Mouse (Mus musculus) heart, adult 11 months (tissue): Measurements from ENCODE around the gene Clybl.

Experiments
- DNase-seq: peaks from one replicate; pipeline ENCODE4 v3.0.0; 2022

The Clybl gene

DNA sequence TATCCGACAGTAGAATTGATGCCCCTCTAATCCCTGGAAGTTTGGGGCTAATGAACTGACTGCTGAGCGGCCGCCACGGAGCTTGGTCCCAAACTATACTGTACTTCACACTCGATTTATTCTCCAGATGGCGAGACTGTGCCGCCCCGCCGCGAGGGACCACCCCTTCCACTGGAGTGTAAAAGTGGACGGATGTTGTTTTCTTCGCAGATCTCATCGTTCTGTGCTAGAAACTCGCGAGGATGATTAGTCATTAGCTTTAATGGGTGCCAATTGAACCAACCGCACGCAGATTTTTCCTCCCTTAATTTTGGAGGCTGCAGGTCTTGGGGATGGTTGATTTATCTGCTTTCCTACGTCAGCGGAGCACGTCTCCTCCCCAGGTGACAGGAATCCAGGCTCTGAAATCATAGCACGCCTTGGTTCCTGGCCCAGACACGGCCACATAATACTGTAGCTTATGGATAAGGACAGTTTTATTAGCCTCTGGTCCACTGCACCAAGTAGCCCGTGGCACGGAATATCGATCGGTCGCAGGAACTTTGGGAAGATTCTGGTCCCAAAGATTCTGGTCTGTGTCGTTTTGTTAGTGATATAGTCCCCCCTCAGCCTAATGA is 185.9 kb downstream of the Clybl start:
- peak; percentile 74 for DNase-seq

DNA sequence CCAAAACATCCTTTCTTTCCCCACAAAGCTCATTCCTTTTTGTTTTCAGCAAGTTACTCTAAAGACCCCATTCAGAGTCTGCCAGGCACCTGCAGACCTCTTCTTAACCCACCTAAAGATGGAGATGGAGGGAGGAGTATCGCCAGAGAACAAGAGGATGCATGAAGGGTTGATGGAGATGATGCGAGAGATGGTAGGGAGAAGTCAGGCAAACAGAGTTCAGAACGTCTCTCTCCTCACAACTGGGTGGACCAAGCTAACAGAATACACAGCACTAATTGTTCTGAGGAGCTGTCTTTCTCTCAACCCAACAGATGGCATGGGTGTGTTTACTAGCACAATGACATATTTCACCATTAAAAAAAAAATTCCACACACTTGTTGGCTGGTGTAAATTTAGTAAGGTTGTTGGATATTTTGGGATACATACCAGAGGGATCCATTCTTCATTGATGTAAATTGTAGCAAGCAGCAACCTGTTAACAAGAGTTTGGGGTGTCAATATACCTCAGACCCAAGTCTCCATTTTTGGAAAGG is 186.4 kb downstream of the Clybl start:
- no peak for DNase-seq

DNA sequence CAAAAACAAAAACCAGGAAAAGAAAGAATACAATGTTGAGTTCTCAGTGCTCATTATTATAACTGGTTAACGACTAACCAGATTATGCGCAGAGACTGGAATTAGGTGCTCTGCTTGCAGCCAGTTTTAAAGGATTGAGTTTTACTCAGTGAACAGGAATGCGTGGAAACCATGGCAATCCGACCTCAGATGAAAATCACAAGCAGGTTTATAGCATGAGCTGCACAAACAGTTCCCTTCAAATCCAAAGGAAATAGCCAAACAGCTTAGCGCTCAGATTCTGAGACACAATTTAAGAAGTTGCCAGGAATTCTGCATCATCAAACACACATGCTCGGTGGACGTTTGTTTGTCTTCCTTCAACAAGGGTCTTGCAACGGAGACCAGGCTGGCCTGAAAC is 187.0 kb downstream of the Clybl start:
- peak; percentile 48 for DNase-seq

DNA sequence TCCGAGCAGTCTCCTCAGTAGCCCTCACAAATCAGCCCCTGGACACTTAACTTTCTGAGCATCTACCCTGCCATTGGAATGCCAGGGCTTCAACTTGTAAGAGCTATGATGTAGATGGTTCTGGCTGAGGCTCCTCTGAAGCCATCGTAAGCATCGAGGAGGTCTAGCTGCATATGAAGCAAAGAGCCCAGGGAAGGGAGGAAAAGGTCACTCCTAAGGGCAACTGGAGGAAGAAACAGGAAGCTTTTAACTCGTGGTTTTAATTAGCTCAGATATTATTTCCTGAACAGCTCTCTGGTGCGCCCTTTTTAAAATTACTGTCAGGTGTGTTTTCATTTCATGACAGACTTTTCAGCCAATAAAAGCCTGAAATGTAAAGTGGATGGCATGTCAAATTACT is 190.5 kb downstream of the Clybl start:
- no peak for DNase-seq

DNA sequence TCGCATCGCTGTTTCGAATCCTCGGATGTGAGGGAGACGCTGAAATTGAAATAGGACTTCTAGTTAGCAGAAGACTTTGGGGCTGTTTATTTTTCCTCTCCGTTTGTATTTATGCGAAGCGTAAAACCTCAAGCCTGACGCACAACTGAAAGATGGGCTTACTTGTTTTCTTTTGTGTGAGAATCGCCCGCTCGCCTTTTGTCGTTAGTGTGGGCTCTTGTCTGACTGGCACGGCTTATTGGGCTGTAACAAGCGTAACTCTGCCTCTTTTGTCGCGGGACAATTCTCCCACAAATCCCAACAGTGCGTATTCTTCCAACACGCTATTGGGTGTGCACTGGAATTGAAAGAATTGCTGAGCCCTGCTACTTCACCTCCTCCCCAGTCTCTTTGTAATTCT is 192.0 kb downstream of the Clybl start:
- DNase-seq = peak; percentile 50

DNA sequence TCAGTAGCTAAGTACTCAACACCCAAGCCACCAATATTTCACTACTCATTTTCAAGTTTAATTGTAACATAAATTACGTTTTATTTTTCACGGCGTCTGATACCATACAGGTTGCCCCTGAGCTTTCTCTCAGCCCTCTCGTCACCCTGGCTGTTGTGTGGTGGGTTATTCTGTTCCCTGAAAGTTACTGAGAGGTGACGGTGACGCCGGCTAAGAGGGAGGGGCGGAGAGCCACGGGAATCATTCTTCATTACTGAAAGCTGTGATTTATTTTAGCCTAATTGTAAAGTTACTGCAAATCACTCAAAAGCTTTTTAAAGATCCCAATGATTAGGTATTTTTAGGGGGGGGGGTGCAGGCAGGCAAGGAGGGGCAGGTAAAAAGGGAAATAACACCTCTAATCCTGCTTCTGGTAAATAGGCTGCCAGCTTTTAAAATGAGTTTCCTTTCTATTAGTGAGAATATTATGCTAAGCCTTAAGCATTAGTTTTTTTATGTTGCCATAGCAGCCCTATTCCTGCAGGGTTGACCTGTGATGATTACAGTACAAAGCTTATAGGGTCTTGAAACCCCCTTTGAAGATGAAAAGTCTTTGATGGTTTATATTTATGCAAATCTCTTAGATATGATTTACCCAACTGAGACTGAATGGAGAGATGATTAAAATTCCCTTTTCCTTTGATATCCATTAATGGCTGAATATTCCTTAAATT is 192.9 kb downstream of the Clybl start:
- peak; percentile 45 for DNase-seq

DNA sequence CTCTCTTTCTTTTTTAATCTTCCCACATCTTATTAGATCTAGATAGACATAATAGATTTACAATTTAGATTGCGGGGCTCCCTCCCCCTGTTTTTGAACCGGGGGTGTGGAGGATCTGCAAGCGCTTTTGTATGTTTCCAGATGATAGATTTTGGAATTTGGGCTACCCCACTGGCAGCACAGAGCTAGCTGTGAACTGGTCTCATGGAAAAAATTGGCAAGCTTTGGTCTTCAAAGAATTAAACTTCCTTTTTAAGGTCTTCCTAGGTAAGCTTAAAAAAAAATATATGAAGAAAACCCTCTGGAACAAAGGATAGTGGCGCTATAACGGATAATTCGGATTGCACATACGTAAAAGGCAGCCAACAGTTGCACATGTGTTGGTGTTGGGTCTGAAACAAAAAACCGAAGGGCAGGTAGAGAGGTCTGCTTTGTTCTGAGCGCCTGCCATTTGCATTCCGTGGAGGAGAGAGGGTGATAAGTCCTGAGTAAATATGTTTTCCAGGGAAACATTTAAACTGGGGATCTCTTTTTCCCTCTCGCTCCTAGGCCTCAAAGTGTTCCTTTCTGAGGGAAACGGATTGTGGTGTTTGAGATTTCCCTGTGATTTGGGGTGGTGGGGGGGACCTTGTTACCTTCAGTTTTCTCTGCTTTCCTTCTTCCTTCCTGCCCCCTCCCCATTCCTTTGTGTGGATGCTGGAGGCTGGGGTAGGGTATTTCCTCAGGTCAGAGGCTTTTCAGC is 193.7 kb downstream of the Clybl start:
- peak; percentile 70 for DNase-seq

DNA sequence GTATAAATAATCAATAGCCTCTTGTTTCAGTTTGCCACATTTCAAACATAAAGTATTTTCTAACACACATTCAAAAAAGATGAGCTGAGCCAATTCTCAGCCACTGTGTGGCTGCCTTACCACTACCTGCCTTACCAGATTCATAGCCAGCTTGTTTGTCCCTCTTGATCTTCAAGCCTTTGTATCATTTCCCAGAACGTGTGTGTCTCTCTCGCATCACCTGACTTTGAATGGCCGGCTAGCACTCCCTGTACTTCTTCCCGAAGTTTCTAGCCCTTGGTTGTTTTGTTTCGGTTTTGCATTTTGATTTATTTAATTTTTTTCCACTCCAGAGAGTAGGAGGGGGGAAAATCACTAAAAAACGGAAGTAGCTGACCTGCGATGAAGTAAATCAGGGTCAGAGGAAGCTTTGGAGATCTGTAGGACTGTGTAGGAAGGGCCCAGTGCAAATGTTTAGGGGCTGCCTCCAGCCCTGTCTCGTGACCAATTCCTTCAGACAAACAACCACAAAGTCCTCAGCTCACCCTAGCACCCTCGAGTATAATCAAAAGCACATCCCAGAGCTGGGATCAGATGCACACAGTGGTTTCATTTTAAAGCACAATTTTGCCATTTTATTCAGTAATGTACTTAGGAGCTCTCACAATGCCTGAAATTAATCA is 195.1 kb downstream of the Clybl start:
- DNase-seq = peak; percentile 61

DNA sequence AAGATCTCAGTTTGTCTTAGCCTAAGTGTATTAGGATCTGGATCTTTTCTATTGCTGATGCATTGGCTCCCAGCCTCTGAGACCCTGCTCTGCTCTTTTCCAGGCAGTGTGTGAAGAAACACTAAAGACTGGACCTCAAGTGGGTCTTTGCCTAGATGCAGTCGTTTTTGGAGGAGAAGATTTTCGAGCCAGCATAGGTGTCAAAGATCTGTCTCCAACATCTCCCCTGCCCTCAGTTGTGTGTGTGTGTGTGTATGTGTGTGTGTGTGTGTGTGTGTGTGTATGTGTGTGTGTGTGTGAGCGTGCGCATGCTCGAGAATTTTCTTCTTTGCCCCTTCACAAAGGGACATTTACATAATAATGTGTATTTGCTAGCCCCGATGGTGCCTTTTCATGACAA is 196.2 kb downstream of the Clybl start:
- peak; percentile 52 for DNase-seq

DNA sequence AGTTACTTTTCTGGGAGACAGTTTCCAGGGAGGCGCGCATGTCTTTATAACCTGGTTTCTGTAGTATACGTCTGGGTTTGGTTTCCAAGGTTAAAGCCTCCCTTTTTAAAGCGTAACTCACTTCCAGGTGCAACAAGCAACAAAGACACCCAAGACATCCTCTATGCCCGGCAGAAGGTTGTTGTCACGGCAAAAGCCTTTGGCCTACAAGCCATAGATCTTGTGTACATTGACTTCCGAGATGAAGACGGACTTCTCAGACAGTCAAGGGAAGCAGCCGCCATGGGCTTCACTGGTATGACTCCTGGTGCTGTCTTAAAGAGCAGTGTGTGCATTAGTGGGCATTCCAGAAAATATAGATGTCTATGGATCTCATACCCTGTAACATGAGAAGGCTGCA is 197.6 kb downstream of the Clybl start:
- DNase-seq = peak; percentile 74

DNA sequence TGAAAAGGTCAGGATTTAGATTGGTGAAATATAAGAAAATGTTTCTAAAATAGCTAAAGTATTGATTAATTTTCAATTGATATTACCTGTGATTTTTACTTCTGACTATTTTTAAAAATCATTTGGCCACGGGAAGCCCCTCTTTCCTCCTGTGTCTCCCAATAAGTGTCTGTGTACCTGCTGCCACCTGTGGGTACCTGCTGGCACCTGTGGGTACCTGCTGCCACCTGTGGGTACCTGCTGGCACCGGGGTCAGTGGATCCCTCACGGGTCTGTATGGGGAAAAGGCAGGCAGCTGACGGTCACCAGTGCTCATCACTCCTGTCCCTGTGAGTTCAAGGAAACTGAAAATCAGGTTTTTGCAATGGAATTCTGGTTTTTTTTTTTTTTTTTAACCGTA is 198.5 kb downstream of the Clybl start:
- DNase-seq = peak; percentile 74

DNA sequence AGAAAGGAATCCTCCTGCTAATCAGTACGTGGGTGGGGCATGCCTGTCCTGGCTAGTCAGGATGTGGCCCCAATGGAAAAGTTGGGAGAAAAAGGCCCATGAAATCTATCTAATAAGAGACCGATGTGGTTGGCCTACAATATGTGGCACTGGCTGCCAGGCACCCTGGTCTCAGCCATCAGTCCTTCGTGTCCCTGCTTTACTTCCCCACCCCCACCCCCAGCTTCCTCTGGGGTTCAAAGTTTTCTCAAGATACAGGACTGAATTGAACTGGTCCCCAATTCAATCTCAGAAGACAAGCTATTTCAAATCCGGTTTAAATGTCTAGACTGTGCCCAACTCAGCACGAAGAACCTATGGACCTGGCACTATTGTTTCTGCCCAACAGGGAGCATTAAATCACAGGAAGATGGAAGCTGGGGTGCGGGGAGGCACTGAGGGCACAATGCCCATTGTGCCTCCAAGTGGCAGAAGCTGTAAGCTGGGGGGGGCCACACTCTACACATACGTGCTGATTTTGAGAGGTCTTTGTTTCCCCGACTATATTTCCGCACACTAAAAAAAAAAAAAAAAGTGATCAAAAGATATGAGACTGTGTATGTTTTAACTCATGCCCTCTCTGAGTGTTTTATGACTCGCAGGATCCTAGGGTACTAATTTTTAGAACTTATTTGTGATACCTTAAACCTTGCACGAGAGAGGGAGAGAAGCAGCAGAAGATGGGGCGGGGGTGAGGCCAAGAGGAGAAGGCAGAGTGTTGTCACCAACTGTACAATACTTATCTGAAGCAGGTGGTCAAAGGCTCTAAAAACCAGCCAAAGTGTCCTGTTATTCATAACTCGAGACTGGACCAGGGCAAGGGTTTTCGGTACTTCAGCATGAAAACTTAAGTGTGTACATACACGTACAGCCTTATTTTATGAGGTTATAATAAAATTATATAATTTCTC is 199.7 kb downstream of the Clybl start:
- DNase-seq = peak; percentile 78

DNA sequence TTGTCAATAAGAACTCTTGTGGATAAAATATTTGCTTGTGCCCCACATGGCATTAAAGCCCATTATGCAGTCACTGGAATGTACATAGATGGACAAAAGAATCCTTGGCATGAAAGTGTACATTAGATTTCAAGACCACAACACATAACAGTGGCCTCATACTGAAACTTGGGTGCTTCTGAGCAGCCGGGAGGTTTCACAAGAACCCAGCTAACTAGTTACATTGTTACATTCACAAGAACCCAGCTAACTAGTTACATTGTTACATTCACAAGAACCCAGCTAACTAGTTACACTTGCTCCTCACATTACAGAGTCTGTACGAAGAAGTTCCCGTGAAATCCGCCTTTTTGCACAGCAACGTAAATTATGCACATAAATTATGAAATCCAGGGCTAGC is 200.8 kb downstream of the Clybl start:
- DNase-seq = no peak

DNA sequence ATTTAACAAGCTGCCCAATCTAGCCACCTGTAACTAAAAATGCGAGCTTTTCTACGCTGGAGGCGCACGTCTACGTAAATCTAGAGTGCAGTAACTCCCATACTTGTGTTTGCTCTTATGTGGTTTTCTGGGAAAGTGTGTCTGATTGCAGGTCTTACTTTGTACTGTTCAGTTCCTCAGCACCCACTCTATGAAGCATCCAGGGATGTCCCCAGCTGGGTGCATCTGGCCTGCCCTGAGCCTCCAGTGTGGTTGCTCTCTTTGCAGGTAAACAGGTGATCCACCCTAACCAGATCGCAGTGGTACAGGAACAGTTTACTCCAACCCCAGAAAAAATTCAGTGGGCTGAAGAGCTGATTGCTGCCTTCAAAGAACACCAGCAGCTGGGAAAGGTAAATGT is 202.4 kb downstream of the Clybl start:
- DNase-seq = peak; percentile 43

DNA sequence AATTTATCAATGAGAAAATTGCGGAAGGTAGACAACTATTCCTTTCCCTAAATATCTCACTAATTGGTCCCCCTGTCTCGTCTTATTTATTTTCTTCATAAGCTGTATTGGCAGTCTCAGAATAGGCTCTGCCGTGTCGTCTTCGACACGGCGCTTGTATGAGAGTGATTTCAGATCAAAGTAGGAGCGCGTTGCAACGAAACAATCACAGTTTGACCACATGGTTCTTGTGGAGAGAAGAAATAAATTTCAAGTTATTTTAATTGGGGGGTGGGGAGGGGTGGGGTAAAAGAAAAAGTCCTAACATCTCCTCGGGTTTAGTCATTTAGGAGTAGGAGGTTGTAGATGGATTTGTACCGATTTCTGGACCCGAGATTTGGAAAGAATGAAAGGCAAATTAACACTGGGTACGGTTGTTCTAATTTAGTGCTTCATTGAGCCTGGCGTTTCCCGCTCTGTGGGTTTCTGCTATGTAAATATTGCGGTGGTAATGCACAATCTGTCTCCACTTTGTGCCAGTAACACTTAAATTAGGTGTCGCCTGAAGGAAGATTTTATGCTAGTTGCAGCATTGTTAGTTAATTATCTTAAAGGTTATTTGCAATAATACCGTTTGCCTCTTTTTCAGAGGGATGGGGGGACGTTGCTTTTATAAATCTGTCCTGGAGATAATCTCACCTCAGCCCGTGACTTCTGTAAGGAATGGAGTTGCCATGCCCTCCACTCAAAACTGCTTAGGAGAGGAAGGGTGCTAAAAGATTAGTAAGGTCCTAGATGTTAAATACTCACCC is 203.1 kb downstream of the Clybl start:
- peak; percentile 68 for DNase-seq

DNA sequence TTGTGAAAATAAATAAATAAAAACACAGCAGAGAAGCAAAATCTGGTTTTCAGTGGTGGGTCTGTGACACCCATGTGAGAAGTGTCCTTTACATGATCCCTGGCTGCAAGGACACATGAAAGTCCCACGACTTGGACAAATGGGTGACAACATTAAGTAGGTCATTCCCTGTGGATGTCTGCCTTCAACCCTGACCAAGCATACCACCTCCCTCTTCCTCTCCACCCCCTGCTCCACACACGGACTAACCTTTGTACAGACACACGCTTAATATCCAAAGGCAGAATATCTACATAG is 203.7 kb downstream of the Clybl start:
- no peak for DNase-seq

DNA sequence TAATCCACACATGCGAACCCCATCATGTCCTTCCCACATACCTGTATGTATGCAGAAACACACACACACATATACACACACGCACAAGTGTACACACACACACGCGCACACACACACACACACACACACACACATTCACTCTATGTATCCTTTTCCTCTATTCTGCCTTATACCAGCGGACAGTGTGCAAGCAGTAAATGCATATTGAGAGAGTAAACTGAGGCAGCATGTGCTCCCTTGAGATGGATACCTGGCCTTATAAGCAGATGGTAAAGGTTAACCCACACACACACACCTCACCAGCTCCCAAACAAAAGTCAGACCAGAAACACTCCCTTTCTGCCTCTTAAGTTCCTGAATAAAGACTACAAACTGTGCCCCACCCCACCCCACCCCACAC is 204.3 kb downstream of the Clybl start:
- DNase-seq = no peak

DNA sequence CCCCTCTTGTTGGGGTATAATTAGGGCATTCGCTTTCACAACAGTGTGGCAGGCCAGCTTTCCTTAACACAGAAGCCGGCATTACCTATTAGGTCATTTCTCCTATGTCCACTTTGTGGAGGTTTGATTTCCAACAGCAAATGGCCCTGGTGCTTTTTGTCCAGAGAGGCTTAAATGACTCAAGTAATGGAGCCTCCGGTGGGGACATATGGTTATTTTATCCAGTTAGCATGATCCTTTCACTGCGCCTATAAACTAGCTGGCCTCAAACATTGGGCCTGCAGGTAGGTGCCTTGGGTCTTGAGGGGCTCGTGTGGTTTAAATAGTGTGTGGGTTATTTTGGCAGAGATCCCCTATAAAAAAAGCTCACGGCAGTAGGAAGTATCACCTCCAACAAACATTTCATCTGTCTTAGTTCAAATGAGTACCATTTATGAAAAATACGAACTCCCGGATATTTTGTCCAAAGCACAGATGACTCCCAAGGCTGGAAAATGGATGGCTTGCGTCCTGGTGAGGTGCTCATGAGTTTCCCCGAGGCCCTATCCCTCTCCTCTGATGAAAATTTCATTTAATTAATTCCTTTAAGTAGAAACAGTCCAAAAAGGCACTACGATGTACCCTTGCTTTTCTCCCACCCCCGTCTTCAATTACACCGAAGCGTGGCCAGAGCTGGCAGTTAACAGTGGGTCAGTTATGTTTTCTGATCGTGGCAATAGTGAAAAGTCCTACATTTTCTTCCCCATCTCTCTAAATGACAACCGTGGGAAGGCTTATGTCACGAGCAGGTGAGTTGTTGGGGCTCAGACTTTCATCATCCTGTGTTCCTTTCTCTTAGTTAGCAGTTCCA is 205.0 kb downstream of the Clybl start:
- peak; percentile 46 for DNase-seq

DNA sequence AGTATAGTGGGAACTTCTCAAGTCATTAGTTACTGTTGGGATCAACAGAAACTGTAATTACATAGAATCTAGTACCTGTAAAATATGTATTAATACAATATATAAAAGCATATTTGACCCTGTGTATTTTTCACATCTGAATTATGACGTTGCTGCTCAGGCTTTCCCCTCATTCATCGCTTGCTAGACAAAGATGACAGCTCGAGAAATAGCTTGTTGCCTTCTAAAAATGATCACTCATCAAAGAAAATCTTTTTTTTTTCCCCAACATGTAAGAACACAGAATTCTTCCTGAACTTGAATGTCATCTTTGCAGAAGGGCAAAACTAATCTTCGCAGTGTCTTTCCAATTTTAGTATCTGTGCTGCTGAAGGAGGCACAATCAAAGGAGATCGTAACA is 206.3 kb downstream of the Clybl start:
- DNase-seq = no peak

DNA sequence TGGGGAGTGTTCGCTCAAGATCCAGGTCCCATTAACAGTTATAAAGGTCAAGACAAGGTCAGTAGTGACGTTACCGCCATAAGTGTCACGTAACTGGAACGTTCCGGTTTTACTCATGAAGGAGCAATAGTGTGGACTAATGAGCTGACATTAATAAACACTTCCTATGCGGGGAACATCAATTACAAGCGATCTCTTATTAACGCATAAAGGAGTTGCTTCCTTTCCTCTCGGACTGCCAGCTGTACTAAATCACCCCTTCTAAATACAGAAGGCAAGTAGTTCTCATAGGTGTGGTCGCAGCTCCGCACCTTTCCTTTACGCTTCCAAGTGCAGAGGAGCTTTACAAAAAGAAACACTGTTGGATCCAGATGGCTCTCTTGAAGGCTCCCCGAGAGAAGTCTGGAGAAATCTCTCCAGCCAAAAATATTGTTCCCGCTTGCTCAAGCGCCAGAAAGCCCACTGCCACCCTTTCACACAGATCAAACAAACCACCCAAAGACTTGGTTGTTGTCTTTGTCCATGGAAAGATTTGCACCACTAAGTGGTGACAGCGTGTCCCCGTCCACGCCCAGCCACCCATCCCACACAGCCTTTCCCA is 207.0 kb downstream of the Clybl start:
- peak; percentile 60 for DNase-seq
